Mouse (Mus musculus) c-Kit-positive CD71-positive TER-119-positive erythroid progenitor cells, embryonic 14.5 days (primary cell): Measurements from ENCODE around the gene Has3.

Experiments used
- DNase-seq: peaks from one replicate; pipeline ENCODE4 v3.0.0-alpha.2; 2013; ENCODE audit warnings: low spot score

The Has3 gene

DNA sequence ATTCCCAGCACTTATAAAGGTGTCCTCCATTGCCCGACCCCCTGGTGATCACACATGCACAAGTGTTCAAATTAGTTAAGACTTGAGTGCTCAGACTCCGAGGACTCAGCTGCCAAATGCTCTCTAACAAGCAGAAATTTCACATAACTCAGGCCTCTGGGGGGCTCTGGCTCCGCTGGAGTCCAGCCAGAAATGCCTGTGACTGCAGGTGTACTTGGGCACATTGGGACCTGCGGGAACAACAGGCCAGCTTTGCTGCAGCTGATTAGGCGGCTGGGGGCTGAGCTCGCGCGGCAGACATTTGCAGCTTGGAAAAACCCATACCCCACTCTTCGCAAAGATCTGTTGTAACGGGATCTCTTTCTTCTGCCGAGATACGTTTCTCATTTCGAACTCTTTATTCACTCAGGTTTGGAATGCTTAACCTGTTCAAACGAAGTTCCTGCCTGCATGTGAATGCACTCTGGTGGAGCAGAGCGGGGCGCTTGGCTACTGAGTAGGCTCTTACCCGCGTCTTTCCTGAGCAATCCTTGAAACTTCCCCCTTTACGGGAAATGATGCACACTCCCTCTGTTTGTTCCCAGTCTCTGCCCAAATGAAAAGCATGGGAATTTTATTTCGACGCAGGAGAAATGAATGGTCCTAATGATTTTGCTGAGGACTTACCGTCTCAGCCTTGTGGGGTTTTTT, 62.5 kb downstream of the Has3 start:
- DNase-seq = no peak

GRCm38 (mm10) chr8:106933506-106934143, 63.6 kb downstream of the Has3 start:
- no peak for DNase-seq
